Mouse (Mus musculus): ENCODE results near the gene Nr5a1.
A peak's percentile ranks its signal among the peaks of the same experiment; 100 is the strongest.

The Nr5a1 gene

GRCm38 (mm10) chr2:38704336-38704735, 10.0 kb downstream of the Nr5a1 start:
- DNase-seq (ENCODE audit: low spot score), result no peak

DNA sequence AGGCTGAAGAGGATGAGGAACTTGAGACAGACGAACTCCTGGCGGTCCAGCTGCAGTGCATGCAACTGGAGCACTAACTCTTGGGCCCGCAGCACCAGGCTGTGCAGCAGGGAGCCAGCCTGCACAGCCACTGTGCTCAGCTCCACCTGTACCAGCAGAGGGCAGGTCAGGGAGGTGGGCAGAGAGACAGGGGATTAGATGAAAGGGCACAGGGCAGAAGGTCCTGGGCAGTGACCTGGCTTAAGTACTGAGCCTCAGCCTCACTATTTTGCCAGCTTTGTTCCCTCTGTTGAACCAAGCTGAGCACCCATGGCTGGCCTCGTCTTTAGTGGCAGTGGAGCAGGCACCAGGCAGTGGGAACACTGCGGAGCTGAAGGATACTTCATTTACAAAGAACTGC, 14.2 kb downstream of the Nr5a1 start:
- DNase-seq (ENCODE audit: low spot score), result no peak

DNA sequence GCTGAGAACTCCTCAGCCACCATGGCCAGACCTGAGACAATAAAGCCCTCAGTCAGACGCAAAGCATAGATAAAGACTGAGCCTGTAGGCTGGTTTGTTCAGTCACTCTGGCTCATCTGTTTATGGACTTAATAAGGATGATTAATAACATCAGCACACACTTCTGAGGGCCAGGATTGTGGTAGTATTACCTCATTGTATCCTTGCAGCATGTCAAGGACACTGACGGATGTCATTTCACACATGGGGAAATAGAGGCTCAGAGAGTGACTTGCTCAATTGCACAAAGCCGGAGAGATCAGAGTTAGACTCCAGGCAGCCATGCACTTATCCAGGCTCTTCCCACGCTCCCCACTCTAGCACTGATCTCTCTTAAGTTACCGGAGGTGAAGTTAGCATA, 15.7 kb downstream of the Nr5a1 start:
- no peak for DNase-seq (ENCODE audit: low spot score)

- no peak for DNase-seq (ENCODE audit: low spot score)
Observed at GRCm38 (mm10) chr2:38697128-38698120, 16.9 kb downstream of the Nr5a1 start.

- no peak for DNase-seq (ENCODE audit: low spot score)
Observed at GRCm38 (mm10) chr2:38695770-38696169, 18.6 kb downstream of the Nr5a1 start.

- no peak for DNase-seq (ENCODE audit: low spot score)
Observed at GRCm38 (mm10) chr2:38691542-38691941, 22.8 kb downstream of the Nr5a1 start.

GRCm38 (mm10) chr2:38689881-38690280, 24.5 kb downstream of the Nr5a1 start:
- DNase-seq (ENCODE audit: low spot score), result peak; percentile 66

GRCm38 (mm10) chr2:38688791-38689520, 25.4 kb downstream of the Nr5a1 start:
- no peak for DNase-seq (ENCODE audit: low spot score)

DNA sequence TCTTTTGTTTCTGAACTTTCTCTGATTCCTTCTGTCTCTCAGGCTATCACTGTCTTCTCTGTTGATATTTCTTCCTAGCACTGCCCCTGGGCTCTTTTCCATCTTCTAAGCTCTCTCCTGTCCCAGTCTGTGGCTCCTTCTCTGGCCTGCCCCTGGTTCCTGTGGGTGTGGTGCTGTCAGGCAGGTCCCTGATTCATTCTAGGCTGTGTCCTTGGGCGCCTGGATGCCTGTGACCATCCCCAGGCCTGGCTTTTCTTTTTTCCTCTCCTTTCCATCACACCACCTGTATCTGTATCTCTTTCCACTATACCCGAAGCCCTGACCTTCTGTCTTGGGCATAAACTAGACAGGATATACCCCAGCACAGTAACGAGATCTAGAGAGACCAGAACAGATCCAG, 28.6 kb downstream of the Nr5a1 start:
- DNase-seq (ENCODE audit: low spot score), result no peak

- DNase-seq (ENCODE audit: low spot score), result no peak
Observed at GRCm38 (mm10) chr2:38683083-38683482, 31.3 kb downstream of the Nr5a1 start.

GRCm38 (mm10) chr2:38682209-38682608, 32.1 kb downstream of the Nr5a1 start:
- DNase-seq (ENCODE audit: low spot score), result no peak

- DNase-seq (ENCODE audit: low spot score), result peak; percentile 40
Observed at GRCm38 (mm10) chr2:38678947-38679346, 35.4 kb downstream of the Nr5a1 start.

DNA sequence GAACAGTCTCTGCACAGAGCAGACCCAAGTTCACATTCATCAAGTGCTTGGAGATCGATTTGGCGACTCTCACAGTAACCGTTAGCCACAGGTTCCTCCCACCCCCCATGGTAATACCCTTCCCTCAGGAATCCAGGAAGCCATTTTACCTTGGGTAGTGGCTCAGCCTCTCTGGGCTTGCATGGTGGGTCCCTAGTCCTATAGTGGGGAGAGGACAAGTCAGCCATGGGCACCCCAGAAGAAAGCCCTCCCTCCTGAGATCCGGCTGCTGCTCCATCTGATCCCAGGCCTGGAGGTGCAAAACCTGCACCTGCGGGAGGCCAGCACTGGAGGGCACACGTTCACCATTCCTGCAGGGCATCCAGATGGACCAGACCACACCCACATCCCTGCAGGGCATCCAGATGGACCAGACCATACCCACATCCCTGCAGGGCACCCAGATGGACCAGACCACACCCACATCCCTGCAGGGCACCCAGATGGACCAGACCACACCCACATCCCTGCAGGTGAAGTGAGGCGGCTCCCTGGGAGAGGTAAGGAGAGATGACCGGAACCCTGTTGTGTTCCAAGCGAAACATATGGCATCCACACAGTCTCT, 38.9 kb downstream of the Nr5a1 start:
- DNase-seq (ENCODE audit: low spot score), result no peak

DNA sequence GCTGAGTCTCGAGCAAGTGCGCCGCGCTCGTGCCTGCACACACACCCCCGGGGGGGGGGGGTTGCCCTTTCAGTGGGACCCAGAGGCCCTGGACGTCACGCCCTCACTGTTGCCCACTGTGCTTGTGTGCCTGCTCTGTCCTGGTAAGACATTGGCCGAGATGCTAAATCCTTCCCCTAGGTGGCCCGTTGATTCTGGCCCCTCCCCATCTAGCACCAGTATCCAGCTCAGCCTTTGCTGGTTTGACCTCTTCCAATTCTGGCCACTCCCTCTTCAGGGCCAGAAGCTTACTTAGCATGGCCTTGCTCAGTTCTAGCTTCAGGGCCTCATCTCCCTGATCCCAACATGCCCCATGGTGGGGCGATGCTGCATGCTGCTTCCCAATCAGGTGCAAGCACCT, 41.8 kb downstream of the Nr5a1 start:
- no peak for DNase-seq (ENCODE audit: low spot score)

DNA sequence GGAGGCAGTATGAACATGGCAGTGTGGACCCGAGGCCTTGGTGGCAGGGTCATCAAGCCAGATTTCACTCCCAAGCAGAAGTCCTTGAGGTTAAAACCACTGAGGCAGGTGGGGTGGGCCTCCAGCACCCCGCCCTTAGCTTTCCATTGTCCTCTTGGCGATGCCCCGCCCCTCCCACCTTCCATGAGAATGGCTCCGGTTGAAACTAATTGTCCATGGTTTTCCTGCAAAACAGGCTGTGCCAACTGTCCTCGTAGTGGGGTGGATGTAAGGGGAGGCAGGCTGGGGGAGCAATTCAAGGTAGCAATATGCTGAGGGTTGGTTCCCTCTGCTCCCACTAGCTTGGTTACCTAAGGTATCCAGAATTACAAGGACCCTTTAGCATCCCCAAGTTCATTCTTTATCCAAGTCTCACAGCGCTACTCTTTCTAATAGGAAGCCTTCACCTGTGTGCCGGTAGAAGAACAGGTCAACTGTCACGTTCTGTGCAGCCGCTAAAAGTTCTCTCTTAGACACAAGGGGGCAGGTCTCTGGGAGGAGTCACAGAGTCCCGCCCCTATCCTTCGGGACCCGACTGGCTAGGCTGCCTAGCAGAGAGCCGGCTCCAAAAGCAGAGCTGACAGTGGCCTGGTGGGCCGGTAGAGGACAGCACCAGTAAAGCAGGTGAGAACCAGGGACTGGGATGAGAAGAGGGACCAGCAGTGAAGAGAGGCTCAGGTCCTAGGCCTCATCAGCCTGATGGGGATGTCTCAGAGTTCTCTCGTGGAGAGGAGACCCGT, 45.4 kb downstream of the Nr5a1 start:
- no peak for DNase-seq (ENCODE audit: low spot score)

DNA sequence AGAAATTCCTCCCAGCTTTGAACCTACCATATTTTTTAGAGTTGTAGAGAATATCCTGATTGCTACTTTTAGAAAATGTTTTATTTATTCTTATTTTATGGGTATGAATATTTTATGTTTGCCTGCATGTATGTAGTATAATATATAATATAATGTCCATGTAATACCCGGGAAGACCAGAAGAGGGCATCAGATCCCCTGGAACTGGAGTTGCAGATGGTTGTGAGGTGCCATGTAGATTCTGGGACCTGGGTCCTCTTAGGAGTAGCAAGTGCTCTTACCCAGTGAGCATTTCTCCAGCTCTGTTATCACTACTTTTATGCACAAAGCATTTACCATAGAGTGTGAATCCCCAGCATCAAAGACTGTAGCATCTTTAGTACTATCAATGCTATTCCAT, 52.9 kb downstream of the Nr5a1 start:
- DNase-seq (ENCODE audit: low spot score), result no peak

DNA sequence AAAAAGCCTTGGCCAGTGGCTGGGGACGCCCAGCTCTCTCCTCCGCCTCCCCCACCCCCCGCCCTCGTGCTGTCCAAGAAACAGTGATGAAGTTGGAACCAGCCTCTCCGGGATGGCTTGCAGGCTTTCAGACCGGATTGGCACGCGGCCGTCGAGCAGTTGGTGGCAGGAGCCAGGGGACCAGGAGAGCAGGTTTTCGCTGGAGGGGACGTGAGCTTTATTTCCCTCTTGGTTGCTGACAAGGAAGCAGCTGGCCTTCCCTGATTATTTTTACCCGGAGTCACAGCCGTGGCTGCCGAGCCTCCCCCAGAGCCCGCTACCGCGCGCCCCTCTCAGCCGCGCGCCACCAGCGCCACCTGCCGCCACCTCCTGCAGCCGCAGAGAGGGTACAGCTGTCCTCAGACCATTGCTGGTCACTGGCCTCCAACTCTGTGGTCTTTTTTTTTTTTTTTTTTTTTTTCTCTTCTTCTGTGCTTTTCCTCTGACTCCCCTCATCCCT, 56.0 kb downstream of the Nr5a1 start:
- DNase-seq (ENCODE audit: low spot score), result peak; percentile 62

- no peak for DNase-seq (ENCODE audit: low spot score)
Observed at GRCm38 (mm10) chr2:38653694-38654093, 60.6 kb downstream of the Nr5a1 start.

DNA sequence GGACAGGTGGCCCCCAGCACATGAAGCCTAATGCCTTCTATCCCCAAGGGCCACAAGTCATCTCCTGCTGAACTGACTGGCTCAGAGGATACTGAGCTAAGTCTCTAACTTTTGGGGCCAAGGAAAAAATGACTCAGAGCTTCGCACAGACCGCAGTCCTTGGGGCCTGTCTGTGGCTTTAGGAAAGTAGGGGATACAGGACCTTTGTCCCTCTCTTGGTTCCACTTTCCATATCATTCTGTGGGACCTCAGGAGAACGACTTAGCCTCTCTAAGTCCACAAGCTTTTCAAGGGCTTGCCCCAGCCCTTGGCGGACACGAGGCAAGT, 61.1 kb downstream of the Nr5a1 start:
- no peak for DNase-seq (ENCODE audit: low spot score)

DNA sequence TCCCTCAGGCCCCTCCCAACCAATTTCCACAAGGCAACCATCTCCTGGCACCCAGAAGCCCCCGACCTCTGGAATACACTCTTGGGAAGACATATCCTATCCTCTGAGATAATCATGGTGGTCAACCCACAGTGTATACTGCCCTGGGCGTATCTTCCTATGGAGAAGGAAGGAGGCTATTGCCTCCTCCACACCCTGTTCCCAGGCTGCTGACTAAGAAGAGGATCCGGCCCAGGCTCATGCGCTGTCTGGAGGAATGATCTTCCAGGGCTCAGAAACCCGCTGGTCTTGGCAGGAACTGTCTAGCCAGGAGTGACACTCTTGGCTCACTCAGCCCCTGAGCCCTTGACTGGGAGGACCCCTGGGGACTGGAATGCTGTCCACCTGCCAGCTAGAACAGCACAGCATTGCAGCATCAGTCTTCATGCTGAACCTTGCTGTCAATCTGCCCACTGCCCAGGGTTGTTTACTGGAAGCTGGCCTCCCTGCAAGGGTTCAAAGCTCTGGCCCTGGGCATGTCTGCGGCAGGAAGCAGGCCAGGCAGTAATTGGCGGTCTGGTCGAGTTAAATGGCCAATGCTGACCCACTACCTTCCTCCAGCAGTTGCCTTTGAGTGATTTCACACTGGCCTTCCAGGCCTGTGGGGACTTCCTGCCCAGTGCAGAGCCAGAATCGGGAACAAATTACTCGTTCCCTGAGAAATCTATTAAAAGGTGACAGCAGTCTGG, 61.6 kb downstream of the Nr5a1 start:
- peak; percentile 78 for DNase-seq (ENCODE audit: low spot score)

GRCm38 (mm10) chr2:38652098-38652497, 62.2 kb downstream of the Nr5a1 start:
- no peak for DNase-seq (ENCODE audit: low spot score)
